Mouse (Mus musculus): ENCODE results near the gene Slc22a23. TPM values are rescaled to one million over a fixed set of nuclear protein-coding genes. Genes with fewer than 3 reads are reported as not detected.

Gene Slc22a23
- total RNA-seq, 2 experiments from 2014 or later: 66.2 to 70.6 TPM

DNA sequence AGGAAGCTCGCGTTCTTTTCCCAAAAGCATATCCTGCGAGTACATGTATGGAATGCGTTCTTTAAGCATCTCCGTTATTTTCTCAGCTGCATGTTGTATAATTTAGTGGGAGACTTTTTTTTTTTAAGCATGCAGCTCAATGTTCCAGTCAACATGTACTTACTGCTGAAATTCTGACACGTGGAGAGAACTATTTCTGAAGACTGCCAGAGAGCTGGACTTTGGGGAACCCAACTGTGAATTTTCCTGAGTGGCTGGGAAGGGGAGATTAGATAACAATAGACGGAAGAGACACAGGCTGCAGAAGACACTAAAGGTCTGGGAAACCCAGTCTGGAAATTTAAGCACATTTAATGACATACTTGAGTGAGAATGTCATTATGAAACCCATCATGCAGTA, 1.3 kb upstream of the Slc22a23 start:
- intact Hi-C loops (cut with DNase I): loop anchor here (10.0 kb wide), 2 partner anchors 291 to 529 kb away; partner anchors contain the start of gene Prpf4b
- DNase-seq (ENCODE audit: low spot score in 2 of 2): no peak

DNA sequence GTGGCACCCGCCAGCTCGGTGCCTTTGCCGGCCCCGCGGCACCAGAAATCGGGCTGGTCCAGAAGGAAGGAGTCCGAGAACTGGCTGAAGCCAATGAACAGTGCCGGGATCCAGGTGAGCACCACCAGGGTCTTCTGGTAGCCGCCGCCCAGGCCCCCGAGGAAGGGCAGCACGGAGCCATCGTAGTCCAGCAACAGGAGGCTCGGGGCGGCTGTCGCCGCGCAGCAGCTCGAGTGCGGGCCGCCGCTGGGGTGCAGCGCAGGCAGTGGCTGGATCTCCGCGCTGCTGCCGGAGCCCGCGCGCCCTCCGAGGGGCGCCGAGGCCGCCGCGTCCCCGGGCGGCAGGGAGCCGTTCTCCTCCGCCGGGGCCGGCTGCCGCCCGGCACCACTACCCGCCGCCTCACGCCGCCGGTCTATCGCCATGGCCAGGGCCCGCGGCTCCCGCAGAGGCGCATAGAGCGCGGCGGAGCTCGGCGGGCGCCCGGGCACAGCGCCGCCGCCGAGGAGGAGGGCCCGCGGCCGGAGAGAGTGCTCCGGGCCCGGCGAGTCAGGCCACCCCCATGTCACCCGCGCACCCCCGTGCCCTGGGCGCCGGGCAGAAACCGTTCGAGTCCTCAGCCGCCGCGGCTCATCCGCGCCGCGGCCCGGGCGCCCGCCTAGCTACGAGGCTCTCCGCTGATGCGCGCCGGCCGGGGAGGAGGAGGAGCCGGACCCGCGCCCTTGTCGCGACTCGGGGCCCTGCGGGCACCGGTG, 430 bp downstream of the Slc22a23 start:
- DNase-seq (ENCODE audit: low spot score in 2 of 2): peak in 1 of 2 experiments; percentile 36
- intact Hi-C loops (cut with DNase I): loop anchor here (5.0 to 10.0 kb wide), 6 partner anchors 47 to 530 kb away; partner anchors contain the start of gene Prpf4b

DNA sequence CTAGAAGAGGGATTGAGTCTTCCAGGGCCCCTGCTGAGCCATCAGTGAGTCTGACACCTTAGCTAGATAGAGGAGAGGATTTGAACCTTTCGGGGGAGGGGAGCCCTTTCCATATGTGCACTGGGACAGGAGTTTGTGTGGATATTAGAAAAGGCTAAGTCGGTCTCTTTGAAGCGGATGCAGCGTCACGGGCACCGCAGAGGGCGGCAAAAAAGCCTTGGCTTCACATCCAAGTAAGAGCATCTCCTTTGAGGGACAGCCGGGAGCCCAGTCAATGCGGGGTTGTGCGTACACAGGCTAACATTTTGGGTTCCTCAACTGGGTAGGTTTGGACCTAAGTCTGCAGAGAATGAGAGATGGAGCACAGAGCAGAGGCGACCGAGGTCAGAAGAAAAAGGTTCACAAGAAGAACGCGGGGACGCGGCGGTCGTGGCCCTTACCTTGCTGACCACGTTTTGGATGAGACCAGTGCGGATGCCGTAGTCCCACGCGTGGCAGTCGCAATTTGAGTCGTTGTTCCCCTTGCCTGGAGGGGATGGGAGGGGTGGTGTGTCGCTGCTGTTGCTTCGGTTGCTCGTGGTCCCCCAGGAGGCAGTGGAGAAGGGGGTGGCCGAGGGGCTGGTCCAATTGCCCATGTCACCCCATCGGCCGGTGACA, 1.1 kb downstream of the Slc22a23 start:
- intact Hi-C loops (cut with DNase I): loop anchor here (5.0 to 10.0 kb wide), 6 partner anchors 47 to 531 kb away; partner anchors contain the start of gene Prpf4b
- DNase-seq (ENCODE audit: low spot score in 2 of 2): peak; percentile 31 to 34

DNA sequence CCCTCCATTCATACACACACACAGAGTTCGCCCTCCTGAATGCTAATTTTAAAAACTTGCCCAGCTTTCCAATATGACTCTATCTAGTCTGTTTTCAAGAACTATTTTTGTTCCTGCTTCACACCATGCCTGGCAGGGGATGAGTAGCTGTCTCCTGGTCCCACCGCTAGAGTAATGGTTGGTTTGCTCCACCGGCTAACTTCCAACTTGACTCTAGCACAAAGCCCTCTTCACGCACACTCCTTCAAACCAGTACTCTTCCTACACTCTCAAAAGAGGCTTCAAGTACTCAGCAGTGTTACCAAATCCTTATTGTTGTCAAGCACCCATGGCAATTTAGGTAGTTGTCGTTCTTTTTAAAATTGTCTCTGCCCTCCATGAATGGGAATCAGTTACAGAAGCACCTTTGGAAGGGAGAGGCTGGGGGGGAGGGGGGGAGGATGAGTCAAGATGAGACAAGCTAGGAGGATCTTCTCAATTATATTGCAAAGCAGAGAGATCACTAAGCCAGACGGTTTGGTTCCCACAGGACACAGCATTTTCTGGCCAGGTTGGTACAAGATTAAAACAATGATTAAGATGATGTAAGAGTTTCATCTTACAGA, 2.6 kb downstream of the Slc22a23 start:
- peak; percentile 33 to 36 for DNase-seq (ENCODE audit: low spot score in 2 of 2)
- intact Hi-C loops (cut with DNase I): loop anchor here (5.0 to 10.0 kb wide), 6 partner anchors 45 to 532 kb away; partner anchors contain the start of gene Prpf4b

DNA sequence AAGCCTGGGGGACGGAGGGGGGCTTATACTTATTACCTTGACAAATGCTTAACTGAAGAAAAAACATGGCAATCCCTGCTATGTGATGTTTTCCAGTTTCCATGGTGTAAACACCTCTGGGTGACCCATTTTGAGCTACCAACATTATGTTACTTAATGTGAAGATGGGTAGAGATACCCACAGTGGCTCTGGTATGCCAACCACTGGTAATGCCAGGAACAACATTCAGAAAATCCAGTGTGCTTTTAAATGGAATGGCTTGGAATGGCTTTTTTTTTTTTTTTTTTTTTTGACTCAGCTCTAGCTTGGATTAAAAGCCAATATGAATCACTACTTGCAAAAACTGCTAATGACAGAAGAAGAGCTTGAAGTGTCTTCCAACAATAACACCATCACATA, 8.1 kb downstream of the Slc22a23 start:
- DNase-seq (ENCODE audit: low spot score in 2 of 2): peak in 1 of 2 experiments; percentile 51
- intact Hi-C loops (cut with DNase I): no loop called here

DNA sequence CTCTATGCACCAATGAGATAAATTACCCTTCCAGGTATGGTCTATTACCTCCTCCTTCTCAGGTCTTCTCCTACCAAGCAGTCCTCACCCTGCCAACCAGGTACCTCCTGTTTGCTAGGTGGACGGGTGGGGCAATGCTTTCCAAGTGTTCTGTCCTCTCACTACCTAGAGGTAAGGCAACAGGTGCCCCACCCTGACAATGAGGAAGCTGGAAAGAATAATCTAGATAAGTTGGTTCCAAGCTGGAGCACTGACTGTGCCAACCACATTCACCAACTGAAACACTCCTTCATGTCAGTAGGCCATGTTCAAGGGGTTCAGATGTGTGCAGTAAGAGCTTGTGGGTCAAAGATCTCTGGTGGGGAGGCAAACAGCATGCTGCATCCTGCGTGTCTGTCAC, 10.1 kb downstream of the Slc22a23 start:
- no peak for DNase-seq (ENCODE audit: low spot score in 2 of 2)
- intact Hi-C loops (cut with DNase I): no loop called here

DNA sequence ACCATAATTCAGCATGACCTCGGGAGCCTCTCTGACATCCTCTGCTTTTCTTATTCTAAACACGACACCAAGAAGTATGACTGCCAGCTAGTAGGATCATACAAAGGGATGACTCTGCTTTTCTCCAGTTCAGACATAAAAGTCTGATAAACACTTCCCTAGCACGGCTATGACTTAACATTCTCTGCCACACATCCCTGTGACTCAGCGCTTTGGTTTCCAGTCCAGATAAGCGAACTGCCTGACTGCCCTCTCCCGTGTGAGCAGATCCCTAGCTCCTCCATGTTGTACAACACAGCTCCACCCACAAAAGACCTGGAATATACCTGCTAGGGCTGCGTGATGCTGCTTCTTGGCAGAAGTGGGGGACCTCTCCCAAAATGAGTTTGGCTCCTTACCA, 12.2 kb downstream of the Slc22a23 start:
- peak in 1 of 2 experiments; percentile 30 for DNase-seq (ENCODE audit: low spot score in 2 of 2)
- intact Hi-C loops (cut with DNase I): no loop called here

DNA sequence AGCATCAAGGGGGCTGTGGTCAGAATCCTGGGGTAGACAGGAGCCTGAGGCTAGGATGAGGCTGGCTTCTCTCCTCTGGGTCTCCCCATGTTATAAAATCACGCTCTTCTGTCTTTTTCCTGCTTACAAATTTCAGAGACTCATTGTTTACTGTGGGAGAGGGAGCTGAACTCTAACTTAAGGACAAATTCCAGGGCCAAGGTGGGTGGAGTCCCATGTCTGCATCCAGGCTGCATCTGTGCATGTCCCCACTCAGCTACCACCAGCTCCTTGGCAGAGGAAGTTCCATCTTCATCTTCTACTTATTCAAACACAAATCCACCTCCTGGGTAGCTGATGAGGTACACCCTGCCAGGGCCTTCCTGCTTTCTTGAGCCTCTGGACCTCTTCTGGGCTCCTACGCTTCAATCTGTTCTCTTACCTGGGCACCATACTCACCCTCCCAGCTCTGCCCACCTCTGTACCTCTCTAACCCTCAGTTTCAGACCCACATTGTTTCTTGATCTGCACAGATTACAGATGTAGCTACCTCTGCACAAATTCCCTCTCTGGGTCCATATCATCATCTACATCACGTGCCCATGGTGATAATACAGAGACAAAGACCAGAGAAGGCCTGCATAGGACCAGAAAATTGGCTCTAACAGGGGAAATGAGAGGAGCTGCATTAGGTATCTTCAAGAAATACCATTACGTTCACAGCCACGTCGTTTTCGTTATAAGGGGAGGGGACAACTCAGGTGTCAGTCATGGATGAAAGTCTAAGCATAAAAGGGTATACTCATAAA, 13.4 kb downstream of the Slc22a23 start:
- intact Hi-C loops (cut with DNase I): no loop called here
- no peak for DNase-seq (ENCODE audit: low spot score in 2 of 2)

DNA sequence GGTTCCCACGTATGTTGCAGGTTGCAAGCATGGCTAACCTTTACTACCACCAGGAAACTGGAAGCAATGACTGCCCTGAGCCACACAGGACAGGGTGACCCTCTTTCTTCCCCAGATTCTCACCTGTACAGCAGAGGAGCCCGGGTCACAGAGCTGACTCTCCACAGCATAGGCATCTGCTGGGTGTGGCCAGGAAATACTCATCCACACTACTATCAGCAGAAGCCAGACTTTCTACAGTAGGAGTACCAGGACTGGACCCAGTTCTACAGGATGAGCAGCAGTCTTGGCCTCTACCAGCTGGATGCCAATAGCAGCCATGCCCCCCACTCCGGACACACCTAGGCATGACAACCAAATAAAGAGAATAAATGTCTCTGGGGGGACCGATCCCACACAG, 15.4 kb downstream of the Slc22a23 start:
- intact Hi-C loops (cut with DNase I): no loop called here
- DNase-seq (ENCODE audit: low spot score in 2 of 2): no peak

DNA sequence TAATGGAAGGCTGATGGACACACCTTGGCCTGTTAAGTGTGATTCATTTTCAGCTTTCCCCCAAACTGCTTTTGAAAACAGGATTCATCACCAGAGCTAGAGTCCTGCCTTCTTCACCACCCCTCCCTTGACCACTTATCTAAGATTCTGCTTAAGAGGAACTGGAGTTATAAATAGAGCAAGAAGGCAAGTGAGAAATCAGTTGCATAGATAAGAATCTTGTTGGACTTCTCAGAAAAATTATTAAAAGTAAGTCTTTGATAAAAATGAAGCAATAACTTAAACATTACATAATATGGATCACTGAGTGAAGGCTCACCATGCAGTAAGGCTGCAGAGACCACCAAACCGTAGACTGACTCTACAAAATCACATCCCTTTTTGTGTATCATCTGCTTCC, 18.0 kb downstream of the Slc22a23 start:
- intact Hi-C loops (cut with DNase I): no loop called here
- DNase-seq (ENCODE audit: low spot score in 2 of 2): no peak

DNA sequence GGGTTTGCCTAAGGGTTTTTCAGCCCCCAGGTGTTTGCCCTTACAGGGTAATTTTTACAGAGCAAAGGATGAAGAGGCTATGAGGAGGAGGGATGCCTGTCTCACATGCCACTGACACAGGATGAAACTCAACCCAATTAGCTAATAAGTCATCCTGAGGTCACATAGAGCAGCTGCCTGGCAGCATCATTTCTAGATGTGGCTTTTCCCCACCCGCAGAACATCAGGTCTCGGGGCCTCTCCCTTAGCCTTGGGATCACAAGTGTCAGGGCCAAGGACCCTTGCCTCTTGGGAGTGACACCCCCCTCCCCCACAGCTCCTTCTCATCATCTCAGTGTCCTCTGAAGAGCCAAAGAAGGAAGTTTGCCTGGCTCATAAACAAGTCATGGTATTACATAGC, 21.6 kb downstream of the Slc22a23 start:
- DNase-seq (ENCODE audit: low spot score in 2 of 2): no peak
- intact Hi-C loops (cut with DNase I): no loop called here

DNA sequence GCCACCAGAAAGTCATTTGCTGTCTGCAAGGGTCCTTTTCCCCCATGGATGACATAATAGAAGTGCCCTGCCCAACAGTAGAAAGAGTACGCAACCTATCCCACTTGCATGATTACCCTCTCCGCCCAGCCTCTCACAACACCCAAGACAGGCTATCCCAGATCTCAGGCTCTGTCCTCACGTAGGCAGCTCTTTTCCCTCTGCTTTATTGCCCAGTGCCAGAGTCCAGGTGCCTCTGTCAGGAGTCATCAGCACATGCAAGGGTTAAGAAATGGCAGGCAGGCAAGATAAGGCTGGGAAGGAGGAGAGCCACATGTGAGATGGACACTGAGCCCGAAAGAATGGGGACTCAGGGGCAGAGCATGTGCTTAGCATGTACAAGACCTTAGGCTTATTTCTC, 24.5 kb downstream of the Slc22a23 start:
- intact Hi-C loops (cut with DNase I): no loop called here

DNA sequence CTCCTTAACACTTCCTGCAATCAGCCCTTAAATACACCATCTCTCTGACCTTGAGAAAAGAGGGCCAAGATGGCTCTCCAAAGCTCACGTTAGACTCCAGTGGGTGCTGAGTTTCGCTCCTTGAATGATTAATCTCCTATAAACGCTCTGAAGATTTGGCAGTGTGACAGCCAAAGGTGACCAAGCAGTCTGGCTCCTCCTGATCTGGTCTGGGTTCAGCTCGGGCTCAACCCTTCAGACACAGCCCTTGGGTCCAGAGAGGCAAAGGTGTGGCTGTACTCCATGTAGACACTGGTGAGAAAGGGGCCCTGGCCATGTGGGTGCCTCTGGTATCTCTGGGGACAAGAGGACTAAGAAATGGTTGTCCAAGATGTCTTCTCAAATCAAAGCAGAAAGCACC, 27.9 kb downstream of the Slc22a23 start:
- no peak for DNase-seq (ENCODE audit: low spot score in 2 of 2)
- intact Hi-C loops (cut with DNase I): no loop called here

More for the DNA sequence above, 24.5 kb downstream of the Slc22a23 start:
- DNase-seq (ENCODE audit: low spot score in 2 of 2): no peak

DNA sequence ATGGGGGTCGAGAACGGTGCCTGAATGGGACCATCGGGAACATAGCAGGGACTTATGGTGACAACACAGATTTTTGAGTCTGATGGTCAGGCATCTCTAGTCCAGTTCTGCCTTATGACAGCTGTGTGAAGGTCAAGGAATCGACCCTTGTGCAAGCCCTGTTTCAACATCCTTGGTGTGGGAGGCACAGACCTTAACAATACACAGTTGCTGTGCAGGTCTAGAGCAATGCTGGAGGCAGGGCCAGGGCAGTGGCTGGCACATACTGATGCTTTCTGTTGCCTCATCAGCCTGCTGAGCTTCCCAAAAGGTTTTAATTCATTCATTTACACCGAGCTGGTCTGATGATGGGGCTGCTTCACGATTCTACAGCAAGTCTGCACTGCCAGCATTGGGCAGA, 28.5 kb downstream of the Slc22a23 start:
- DNase-seq (ENCODE audit: low spot score in 2 of 2): no peak
- intact Hi-C loops (cut with DNase I): no loop called here

DNA sequence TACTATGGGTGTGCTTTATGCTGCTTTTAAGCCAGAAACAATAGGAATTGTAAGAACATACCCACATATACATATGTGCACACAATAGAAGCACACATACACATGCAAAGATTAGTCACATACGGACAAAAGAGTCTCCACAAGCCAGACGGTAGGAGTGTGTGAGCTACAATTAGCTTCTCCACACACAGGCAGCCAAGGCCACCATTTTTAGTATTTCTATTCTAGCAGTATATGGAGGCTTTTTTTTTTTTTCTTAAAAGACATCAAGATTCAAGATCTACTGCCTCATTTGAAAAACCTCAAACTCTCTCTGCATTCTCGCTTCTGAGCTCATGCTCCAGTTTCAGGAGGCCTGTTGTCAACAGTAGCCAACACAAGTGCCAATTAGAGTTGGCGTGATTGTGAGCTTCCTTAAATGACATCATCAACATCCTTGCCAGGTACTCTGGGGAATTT, 31.9 kb downstream of the Slc22a23 start:
- DNase-seq (ENCODE audit: low spot score in 2 of 2): peak; percentile 38 to 73
- intact Hi-C loops (cut with DNase I): no loop called here

DNA sequence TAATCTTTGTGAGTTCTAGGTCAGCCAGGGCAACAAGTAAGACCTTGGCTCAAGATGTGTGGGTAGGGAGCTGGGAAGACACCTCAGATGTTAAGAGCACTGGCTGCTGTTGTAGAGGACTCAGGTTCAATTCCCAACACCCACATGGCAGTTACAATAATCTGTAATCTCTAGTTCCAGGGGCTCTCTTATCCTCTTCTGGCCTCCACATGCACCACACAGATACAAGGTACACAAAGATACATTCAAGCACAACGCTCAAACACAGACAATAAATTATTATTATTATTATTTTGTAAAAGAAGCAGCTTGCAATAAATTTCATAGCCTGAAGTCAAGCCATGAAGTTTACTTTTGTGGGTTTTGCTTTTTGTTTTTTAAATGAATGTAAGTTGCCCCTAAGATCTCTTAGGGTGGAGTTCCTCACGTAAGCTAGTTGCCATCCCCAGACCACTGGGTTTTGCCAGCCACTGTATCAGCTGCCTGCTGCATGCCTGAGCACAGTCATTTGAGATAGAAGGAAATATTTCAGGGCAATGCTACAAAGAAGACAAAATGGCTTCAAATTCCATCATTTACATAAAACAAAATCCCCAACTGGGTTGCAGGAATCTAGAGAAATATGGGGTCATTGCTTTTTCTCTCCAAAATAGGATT, 32.5 kb downstream of the Slc22a23 start:
- no peak for DNase-seq (ENCODE audit: low spot score in 2 of 2)
- intact Hi-C loops (cut with DNase I): no loop called here

DNA sequence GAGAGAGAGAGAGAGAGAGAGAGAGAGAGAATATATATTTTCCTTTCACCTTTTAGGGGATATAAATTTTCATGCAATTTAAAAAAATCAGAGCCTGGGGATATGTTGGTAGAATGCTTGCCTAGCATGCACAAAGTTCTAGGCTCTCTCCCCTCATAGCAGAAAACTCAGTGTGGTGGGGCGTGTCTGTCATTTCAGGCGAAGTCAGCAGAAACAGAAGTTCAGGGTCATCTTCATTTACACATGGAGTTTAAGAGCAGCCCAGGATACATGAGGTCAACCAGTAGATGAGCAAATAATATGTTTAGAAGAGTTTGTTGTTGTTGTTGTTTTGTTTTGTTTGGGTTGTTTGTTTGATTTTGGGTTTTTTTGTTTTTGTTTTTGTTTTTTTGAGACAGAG, 33.4 kb downstream of the Slc22a23 start:
- intact Hi-C loops (cut with DNase I): no loop called here
- no peak for DNase-seq (ENCODE audit: low spot score in 2 of 2)

DNA sequence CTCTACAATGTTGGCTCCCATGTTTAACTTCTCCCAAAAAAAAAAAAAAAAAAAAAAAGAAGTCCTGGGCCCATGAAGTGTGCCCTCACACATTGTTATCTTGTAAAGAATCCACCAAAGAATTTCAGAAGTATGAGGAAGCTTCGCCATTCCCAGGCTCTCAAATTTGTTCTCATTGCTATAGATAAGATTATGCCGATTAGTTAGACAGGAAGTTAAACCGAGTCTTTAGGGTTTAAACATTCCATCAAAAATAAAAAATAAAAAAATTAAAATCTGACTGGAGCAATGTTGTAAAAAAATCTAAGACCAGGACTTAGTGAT, 36.4 kb downstream of the Slc22a23 start:
- intact Hi-C loops (cut with DNase I): no loop called here
- DNase-seq (ENCODE audit: low spot score in 2 of 2): no peak

Data from left cerebral cortex, postnatal 14 days (tissue).